Mouse (Mus musculus) bone marrow macrophage, adult 2 months (primary cell): ENCODE results near the gene Gm1123. TPM values are rescaled to one million over a fixed set of nuclear protein-coding genes. Genes with fewer than 3 reads are reported as not detected.

ENCODE experiments used
- H3K27ac ChIP-seq: 2 replicates; pipeline ENCODE4 v1.5.1; 2012; ENCODE audit warnings: low read depth, low read length; ENCODE audit not compliant: insufficient read depth
- H3K4me1 ChIP-seq: 2 replicates; pipeline ENCODE4 v1.6.1; 2012; ENCODE audit warnings: low read length; ENCODE audit not compliant: control insufficient read depth, insufficient read depth
- H3K4me3 ChIP-seq: 2 replicates; pipeline ENCODE4 v1.5.1; 2012; ENCODE audit warnings: mild to moderate bottlenecking, low read length, moderate library complexity; ENCODE audit not compliant: insufficient read depth
- CTCF ChIP-seq: IDR thresholded peaks from 2 replicates; pipeline ENCODE4 v1.5.1; 2012; ENCODE audit warnings: low read depth, mild to moderate bottlenecking, low read length, moderate library complexity
- POLR2A ChIP-seq: IDR thresholded peaks from 2 replicates; pipeline ENCODE4 v1.6.1; 2012; ENCODE audit warnings: mild to moderate bottlenecking, low read depth, low read length, borderline replicate concordance
- polyA plus RNA-seq: library from polyadenylated mRNA; stranded (reverse); fragments of >200 nt; gene quantifications from 2 replicates; pipeline ENCODE4 v1.2.4, GENCODE M21; 2012; ENCODE audit not compliant: missing spikeins, insufficient read depth, insufficient read length

The Gm1123 gene
- polyA plus RNA-seq, 1 experiment, result 0.36 TPM

DNA sequence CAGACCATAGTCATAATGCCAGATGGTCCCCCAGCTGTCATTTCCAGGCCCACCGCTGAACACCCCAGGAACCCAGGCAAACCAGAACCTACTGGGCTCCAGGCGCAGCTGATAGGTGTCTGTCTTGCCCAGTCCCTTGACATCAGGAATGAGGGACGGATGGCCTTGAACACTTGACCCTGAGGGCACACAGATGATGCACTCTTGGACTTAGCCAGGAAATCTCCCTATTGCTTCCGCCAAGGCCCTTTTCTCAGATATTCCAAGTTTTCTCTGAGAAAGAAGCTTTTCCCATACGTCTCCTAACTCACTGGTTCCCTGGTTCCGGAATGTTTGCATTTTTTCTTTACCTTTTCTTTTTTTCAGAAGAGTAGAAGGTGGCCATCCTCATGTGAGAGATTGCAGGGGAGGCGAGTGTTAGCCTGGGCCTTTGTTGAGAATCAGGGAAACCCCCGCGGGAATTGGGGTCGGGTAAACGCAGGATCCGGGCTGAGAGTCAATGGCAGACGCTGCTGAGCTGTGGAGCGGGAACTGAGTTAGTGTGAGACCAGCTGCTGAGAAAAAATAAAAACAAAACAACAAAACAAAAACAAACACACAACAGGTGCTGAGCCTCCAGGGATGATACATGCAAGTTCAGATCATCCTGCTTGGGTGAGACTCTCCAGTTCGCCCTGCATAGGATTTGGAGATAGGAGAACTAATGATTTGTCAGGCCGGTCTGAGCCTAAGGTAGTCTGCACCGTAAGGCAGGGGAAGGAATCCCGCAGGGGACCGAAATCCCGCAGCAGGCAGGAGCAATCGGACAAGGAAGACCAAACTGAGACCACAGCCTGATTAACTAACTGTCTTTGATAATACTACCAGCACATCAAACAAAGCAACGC, 73.7 kb downstream of the Gm1123 start:
- H3K4me3 ChIP-seq, result no peak overlapping the region
- H3K4me1 ChIP-seq, result peaks cover 2% of the 10 kb centered on the region; the same call in 1 of the 2 replicates
- H3K27ac ChIP-seq, result no peak overlapping the region
- TF ChIP-seq CTCF (no peak), POLR2A (no peak)

DNA sequence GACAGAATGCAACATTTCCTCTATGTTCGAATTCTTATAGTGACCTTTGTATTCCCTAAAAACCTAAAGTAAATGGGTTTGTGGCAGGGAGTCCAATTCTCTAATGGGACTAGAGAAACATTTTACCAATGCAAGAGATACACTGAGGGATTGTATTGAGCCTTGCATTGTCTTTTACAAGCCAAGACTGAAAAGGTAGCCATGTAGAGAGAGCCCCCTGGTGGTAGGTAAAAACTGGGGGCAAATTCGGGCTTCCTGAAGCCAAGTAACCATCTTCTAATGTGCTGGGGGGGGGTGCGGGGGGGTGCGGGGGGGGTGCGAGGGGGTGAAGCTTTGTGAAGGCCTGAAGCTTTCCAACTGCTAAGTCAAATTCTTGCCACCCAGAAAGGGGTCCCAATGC, 75.2 kb downstream of the Gm1123 start:
- no peak for TF ChIP-seq CTCF
- TF ChIP-seq POLR2A, result no peak
- Histone ChIP-seq H3K4me3 (no peak overlapping the region), H3K4me1 (peaks cover 2% of the 10 kb centered on the region; the same call in 1 of the 2 replicates), H3K27ac (no peak overlapping the region)

DNA sequence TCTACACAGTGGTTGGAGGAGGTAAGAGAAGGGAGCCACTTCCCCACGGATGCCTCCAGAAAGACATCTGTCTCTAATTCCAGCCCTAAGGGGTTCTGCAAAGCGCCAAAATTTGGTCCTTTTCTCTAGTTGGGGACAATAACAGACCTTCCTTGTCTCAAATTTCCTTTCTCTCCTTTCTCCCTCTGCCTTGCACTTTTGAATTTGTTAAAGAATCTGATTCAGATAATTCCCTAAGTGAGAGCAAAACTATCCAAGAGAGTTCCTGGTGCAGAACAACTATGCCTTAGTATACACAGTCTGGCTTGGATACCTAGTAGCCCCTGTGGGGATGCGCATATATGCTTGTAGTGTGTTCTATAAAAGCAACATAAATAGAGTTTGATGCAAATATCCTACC, 75.7 kb downstream of the Gm1123 start:
- TF ChIP-seq POLR2A (no peak), CTCF (no peak)
- H3K4me1 ChIP-seq, result peaks cover 2% of the 10 kb centered on the region; the same call in 1 of the 2 replicates
- H3K27ac ChIP-seq, result no peak overlapping the region
- no peak overlapping the region for H3K4me3 ChIP-seq

DNA sequence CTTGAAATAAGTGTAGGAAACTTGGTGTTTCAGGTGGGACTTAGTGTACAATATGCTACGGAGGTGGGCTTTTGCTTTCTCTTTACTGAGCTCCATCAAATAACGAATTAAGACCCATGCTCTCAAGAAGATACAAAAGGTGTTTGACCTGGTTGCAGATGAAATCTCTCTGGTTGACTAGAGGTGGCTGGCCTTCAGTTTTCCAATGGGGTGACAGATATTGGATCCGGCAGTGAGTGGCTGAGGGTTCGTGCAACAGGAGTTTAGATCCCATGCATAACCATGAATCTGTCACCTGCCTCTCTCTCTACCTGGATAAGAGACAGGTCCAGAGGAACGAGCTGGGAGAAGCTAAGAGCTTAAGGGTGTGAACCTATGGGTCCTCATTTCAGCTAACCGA, 76.9 kb downstream of the Gm1123 start:
- Histone ChIP-seq H3K4me1 (peaks cover 2% of the 10 kb centered on the region; the same call in 1 of the 2 replicates), H3K4me3 (no peak overlapping the region), H3K27ac (no peak overlapping the region)
- TF ChIP-seq POLR2A, result no peak
- TF ChIP-seq CTCF, result no peak

DNA sequence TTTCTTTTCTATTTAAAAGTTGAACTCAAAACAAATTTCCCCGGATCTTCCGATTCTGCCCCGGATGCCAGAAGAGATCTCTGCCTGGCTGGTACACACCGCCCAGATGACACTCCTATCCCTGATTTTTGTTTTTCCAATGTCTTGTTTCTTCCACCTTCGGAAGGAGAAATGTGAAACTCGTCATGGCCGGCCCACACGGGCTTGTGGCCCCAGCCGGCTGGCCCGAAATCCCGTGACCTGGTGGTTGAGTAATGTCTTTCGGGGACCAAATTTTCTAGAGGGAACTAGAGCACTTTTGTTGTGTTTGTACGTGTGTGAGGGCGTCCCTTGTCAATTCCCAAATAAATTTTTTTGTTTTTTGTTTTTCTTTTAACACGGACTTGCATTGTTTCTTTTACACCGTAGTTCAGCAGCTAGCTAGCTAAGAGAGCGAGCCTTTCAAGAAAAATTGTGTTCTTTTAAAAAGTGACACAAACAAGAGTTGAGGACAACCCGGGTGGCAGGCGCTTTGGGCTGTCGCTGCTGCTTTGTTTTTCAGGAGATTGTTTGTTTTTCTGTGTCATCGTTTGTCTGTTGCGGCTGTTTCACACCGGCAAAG, 77.7 kb downstream of the Gm1123 start:
- H3K4me1 ChIP-seq, result peaks cover 2% of the 10 kb centered on the region; the same call in 1 of the 2 replicates

More for the DNA sequence above, 77.7 kb downstream of the Gm1123 start:
- TF ChIP-seq CTCF (no peak), POLR2A (no peak)
- H3K27ac ChIP-seq, result no peak overlapping the region
- peak overlapping the region; percentile 21 for H3K4me3 ChIP-seq

Other genes with a start within 250 kb of the Gm1123 start
- not detected in 2 replicates for gene Prr23a1, start 193.2 kb downstream of the Gm1123 start, polyA plus RNA-seq
- gene Prr23a2, start 179.2 kb downstream of the Gm1123 start, polyA plus RNA-seq, result not detected in 2 replicates
- gene Prr23a3, start 170.9 kb downstream of the Gm1123 start, polyA plus RNA-seq, result not detected in 2 replicates
- gene 7420426K07Rik, start 132.6 kb downstream of the Gm1123 start, polyA plus RNA-seq, result not detected in 2 replicates
- not detected in 2 replicates for gene Foxl2, start 80.4 kb downstream of the Gm1123 start, polyA plus RNA-seq
- 47.4 and 51.5 TPM in 2 replicates for gene Faim, start 49.3 kb downstream of the Gm1123 start, polyA plus RNA-seq
- 13.4 and 15.6 TPM in 2 replicates for gene Pik3cb, start 104.9 kb upstream of the Gm1123 start, polyA plus RNA-seq
- not detected in 2 replicates for gene Faiml, start 201.5 kb upstream of the Gm1123 start, polyA plus RNA-seq
- 19.3 and 21.8 TPM in 2 replicates for gene Cep70, start 207.7 kb upstream of the Gm1123 start, polyA plus RNA-seq